Mouse (Mus musculus) CD4-positive, CD25-positive, alpha-beta regulatory T cell, adult 4 months (primary cell): Measurements from ENCODE around the gene Smdt1. TPM values are rescaled to one million over a fixed set of nuclear protein-coding genes. Genes with fewer than 3 reads are reported as not detected.

ENCODE experiments used
- ATAC-seq: one replicate; pipeline ENCODE4 v1.8.0; 2017
- polyA plus RNA-seq, 2 experiments: library from polyadenylated mRNA; unstranded; fragments of 100-300 nt; shearing (Covaris generic); gene quantifications; one replicate each; pipeline ENCODE4 v1.2.1; 2017

Smdt1 gene
- 10 to 100 TPM; 76.9 to 95.0 TPM for polyA plus RNA-seq

- ATAC-seq: peak; percentile 97
Measured at GRCm38 (mm10) chr15:82338593-82339112, at the start of gene Smdt1, which contains the start of the genes Naga and Pheta2. TSS of gene Smdt1 (plus strand) at chr15:82338959. TSS of gene Naga (minus strand) at chr15:82338925. TSS of gene Pheta2 (plus strand) at chr15:82338942.

GRCm38 (mm10) chr15:82290252-82290651 is 48.5 kb upstream of the Smdt1 start:
- ATAC-seq: peak; percentile 91

GRCm38 (mm10) chr15:82292851-82293250 is 45.9 kb upstream of the Smdt1 start:
- ATAC-seq: no peak

GRCm38 (mm10) chr15:82293271-82293711 is 45.5 kb upstream of the Smdt1 start:
- no peak for ATAC-seq

- ATAC-seq: no peak
Measured at GRCm38 (mm10) chr15:82294059-82294458, 44.7 kb upstream of the Smdt1 start.

- no peak for ATAC-seq
Measured at GRCm38 (mm10) chr15:82298764-82299561, 39.8 kb upstream of the Smdt1 start, which contains the start of gene Wbp2nl. TSS of gene Wbp2nl (plus strand) at chr15:82298954.

- no peak for ATAC-seq
Measured at GRCm38 (mm10) chr15:82307107-82307506, 31.7 kb upstream of the Smdt1 start.

- ATAC-seq: no peak
Measured at GRCm38 (mm10) chr15:82308416-82308815, 30.3 kb upstream of the Smdt1 start.

GRCm38 (mm10) chr15:82317839-82318238 is 20.9 kb upstream of the Smdt1 start:
- no peak for ATAC-seq

- ATAC-seq: no peak
Measured at GRCm38 (mm10) chr15:82319613-82320012, 19.1 kb upstream of the Smdt1 start.

GRCm38 (mm10) chr15:82322195-82322594 is 16.6 kb upstream of the Smdt1 start:
- ATAC-seq: no peak

- no peak for ATAC-seq
Measured at GRCm38 (mm10) chr15:82325382-82325781, 13.4 kb upstream of the Smdt1 start.

- ATAC-seq: no peak
Measured at GRCm38 (mm10) chr15:82335194-82335593, 3.6 kb upstream of the Smdt1 start.

- no peak for ATAC-seq
Measured at GRCm38 (mm10) chr15:82336629-82337028, 2.1 kb upstream of the Smdt1 start.

GRCm38 (mm10) chr15:82337875-82338274 is 884 bp upstream of the Smdt1 start:
- no peak for ATAC-seq

- ATAC-seq: no peak
Measured at GRCm38 (mm10) chr15:82339150-82339549, 391 bp downstream of the Smdt1 start.

- no peak for ATAC-seq
Measured at GRCm38 (mm10) chr15:82339634-82340254, 985 bp downstream of the Smdt1 start.

- no peak for ATAC-seq
Measured at GRCm38 (mm10) chr15:82340414-82341035, 1.8 kb downstream of the Smdt1 start.

- no peak for ATAC-seq
Measured at GRCm38 (mm10) chr15:82341036-82341501, 2.3 kb downstream of the Smdt1 start.

GRCm38 (mm10) chr15:82341675-82342542 is 3.1 kb downstream of the Smdt1 start:
- no peak for ATAC-seq

- ATAC-seq: no peak
Measured at GRCm38 (mm10) chr15:82342543-82342935, 3.8 kb downstream of the Smdt1 start.
